Mouse (Mus musculus): ENCODE measurements at regions not wholly inside any gene's neighbourhood (a gene's known extent, or its start where the extent isn't known, plus 50 kb on each side); places are given as distances from the start of the nearest gene placed in this dataset.
"Not testable (repeated sequence)": the region's sequence is repeated elsewhere in the genome, so short reads cannot be mapped to it uniquely, and the experiment has no call there.

GRCm38 (mm10) chr12:93812963-93813733 is 1878.9 kb upstream of the Flrt2 start:
- DNase-seq (ENCODE audit: low read depth, low spot score), result no peak

- DNase-seq (ENCODE audit: low read depth, low spot score), result no peak
Observed at GRCm38 (mm10) chr12:93850944-93851520, 1841.0 kb upstream of the Flrt2 start.

GRCm38 (mm10) chr12:93851660-93852059 is 1840.4 kb upstream of the Flrt2 start:
- no peak for DNase-seq (ENCODE audit: low read depth, low spot score)

- no peak for DNase-seq (ENCODE audit: low read depth, low spot score)
Observed at GRCm38 (mm10) chr12:93885946-93886345, 1806.1 kb upstream of the Flrt2 start.

GRCm38 (mm10) chr12:93890109-93890508 is 1801.9 kb upstream of the Flrt2 start:
- no peak for DNase-seq (ENCODE audit: low read depth, low spot score)

GRCm38 (mm10) chr12:93928541-93929238 is 1763.3 kb upstream of the Flrt2 start:
- not testable (repeated sequence) for DNase-seq (ENCODE audit: low read depth, low spot score)

- DNase-seq (ENCODE audit: low read depth, low spot score), result not testable (repeated sequence)
Observed at GRCm38 (mm10) chr12:93929239-93929563, 1762.8 kb upstream of the Flrt2 start.

- not testable (repeated sequence) for DNase-seq (ENCODE audit: low read depth, low spot score)
Observed at GRCm38 (mm10) chr12:93930242-93930641, 1761.8 kb upstream of the Flrt2 start.

- no peak for DNase-seq (ENCODE audit: low read depth, low spot score)
Observed at GRCm38 (mm10) chr12:93960869-93961268, 1731.2 kb upstream of the Flrt2 start.

GRCm38 (mm10) chr12:93981307-93981706 is 1710.7 kb upstream of the Flrt2 start:
- no peak for DNase-seq (ENCODE audit: low read depth, low spot score)

- DNase-seq (ENCODE audit: low read depth, low spot score), result no peak
Observed at GRCm38 (mm10) chr12:93991531-93991930, 1700.5 kb upstream of the Flrt2 start.

- no peak for DNase-seq (ENCODE audit: low read depth, low spot score)
Observed at GRCm38 (mm10) chr12:93993875-93994274, 1698.2 kb upstream of the Flrt2 start.

- DNase-seq (ENCODE audit: low read depth, low spot score), result no peak
Observed at GRCm38 (mm10) chr12:94015946-94016345, 1676.1 kb upstream of the Flrt2 start.

GRCm38 (mm10) chr12:94031364-94031763 is 1660.7 kb upstream of the Flrt2 start:
- DNase-seq (ENCODE audit: low read depth, low spot score), result no peak

- DNase-seq (ENCODE audit: low read depth, low spot score), result no peak
Observed at GRCm38 (mm10) chr12:94047972-94048371, 1644.1 kb upstream of the Flrt2 start.

GRCm38 (mm10) chr12:94057767-94058166 is 1634.3 kb upstream of the Flrt2 start:
- DNase-seq (ENCODE audit: low read depth, low spot score), result no peak

- DNase-seq (ENCODE audit: low read depth, low spot score), result peak; percentile 2
Observed at GRCm38 (mm10) chr12:94059641-94060040, 1632.4 kb upstream of the Flrt2 start.

GRCm38 (mm10) chr12:94060336-94060735 is 1631.7 kb upstream of the Flrt2 start:
- no peak for DNase-seq (ENCODE audit: low read depth, low spot score)

- peak; percentile 8 for DNase-seq (ENCODE audit: low read depth, low spot score)
Observed at GRCm38 (mm10) chr12:94066444-94067152, 1625.4 kb upstream of the Flrt2 start.

GRCm38 (mm10) chr12:94070940-94071505 is 1621.0 kb upstream of the Flrt2 start:
- no peak for DNase-seq (ENCODE audit: low read depth, low spot score)

- no peak for DNase-seq (ENCODE audit: low read depth, low spot score)
Observed at GRCm38 (mm10) chr12:94105582-94106162, 1586.4 kb upstream of the Flrt2 start.
